Mouse (Mus musculus): Measurements from ENCODE around the gene Plau.

Plau gene

DNA sequence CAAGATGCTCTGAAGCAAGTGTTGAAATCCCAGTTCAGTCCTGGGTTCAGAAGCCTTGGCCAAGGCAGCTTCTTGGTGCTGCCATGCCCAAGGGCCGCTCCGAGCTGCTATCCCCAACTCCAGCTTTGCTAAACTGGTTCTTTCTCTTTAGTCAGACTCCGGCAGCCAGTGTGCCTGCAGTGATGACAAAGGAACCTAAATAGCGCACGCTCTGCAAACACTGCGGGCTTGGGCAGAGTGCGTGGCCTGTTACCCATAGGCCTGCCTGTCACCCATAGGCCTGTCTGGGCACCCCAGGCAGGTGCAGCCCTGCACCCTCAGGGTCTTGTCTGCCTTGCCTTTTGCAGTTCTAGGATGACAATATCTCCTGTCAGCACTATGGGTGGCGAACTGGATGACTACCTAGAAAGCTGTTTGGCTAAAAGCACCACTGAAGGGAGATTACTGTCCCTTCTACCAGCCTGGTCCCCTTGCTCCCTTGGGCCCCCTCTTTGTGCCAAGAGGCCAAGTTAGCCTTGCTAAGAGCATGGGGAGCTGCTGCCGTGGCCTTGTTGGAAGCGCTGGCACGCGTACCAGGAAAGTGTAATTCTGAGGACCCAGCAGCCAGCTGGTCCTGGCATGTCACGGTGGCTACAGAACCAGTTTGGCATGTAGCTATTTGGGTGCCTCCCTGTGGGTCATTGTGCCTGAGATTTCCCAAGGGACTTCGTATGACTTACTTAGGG, 30.2 kb upstream of the Plau start:
- no peak for DNase-seq (ENCODE audit: low read depth, low spot score)

DNA sequence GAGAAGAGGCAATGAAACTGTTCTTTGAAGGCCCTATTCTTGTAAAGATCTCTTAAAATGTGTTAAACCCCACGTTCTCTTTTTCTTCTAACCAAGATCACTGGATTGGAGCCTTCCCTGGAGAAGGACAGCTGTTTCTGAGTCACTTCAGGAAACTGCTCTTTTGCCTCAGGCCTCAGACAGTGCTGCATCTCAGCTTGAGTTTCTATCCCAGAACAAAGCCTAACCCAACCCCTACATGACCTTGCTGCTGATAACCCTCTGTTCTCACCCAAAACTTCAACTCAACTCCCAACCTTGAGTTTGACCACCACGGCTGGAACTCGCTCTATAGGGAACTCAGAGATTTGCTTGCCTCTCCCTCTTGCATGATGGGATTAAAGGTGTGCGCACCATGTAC, 27.1 kb upstream of the Plau start:
- DNase-seq (ENCODE audit: low read depth, low spot score) = no peak

DNA sequence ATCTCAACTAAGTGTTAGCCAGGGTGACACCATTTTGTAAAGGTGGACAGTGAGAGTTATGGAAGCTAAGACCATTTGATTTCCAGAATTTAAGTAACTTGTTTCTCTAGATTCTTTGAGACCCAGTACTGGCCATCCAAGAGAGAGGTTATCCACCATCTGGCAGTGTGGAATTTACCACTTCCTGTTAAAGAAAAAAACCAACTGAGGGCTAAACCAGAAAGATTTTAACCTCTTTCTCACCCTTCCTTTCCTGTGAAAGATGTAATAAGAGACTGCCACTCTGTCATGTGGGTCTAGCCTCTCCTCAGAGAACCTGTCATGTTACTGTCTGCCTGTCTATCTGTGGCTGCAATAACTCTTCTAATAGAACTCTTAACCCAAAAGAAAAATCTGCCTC, 26.6 kb upstream of the Plau start:
- no peak for DNase-seq (ENCODE audit: low read depth, low spot score)

DNA sequence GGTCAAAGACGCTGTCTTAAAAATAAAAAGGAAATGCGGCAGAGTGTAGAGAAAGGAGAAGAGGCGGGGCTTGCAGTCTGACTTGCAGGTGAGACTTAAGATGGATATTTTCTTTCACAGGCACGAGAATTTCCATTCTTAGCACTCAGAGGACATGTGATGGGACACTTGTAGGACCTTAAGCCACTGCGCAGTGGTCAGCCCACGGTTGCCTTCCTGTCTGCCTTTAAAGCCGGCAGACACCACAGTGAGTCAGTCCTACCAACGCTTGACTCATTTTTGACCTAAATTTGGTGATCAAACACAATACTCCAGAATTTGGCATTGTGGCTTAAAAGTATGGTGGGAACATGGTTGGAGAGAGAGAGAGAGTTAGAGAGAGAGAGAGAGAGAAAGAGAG, 25.2 kb upstream of the Plau start:
- no peak for DNase-seq (ENCODE audit: low read depth, low spot score)

DNA sequence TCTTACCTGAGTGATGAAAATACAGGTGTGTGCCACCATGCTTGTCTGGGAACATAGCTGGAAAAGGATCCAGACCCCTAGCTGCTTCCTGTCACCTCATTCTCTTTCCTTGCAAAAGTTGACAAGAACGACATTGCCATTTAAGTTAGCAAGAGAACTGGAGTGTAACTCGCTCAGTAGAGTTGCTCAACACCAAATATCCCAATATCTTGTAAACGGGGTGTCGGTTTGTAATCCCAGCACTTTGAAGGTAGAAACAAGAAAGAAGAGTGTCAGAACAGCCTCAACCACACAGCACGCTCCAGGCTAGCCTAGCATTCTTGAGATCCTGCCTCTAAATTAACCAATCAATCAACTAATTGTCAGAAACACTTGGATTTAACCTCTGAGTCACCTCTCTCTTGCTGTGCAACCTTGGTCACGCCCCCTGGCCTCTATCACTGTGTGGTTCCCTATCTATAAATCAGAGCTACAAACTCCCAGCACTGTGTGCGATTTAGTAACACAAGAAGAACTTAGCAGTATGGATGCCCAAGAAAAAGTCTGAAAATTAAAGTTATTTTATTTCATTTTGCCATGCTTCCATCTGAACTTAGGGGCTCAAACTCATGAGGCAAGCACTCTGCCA, 24.6 kb upstream of the Plau start:
- DNase-seq (ENCODE audit: low read depth, low spot score) = no peak

DNA sequence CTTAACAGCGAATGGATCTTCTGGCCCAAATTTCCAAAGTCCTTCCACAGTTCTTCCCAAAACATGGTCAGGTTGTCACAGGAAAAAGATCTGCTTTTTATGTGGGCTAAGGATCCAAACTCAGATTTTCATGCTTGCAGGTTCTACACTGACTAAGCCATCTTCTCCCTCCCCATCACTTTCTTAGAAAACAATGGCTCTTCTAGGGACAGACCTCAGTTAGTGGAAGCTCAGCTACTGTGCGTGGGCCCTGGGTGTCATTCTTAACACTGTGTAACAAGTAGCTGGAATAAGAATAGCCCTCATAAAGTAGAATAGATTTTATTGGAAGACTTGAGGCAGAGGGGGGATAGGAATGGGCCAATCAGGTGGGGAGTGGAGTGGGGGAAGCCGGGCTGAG, 21.0 kb upstream of the Plau start:
- DNase-seq (ENCODE audit: low read depth, low spot score) = no peak

DNA sequence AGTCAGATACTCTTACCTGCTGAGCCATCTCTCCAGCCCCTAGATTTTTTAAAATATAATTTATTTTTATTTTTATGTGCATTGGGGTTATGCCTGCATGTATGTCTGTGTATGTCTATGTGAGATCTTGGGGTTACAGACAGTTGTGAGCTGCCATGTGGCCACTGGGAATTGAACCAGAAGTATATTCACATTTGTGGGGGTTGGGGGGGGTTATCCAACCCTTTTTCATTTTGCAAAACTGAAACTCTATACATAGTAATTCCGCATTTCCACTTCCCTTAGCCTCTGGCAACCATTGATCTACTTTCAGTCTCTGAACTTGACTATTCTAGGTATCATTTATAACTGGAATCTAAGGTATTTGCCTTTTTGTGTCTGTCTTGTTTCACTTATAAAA, 11.9 kb upstream of the Plau start:
- DNase-seq (ENCODE audit: low read depth, low spot score) = no peak

DNA sequence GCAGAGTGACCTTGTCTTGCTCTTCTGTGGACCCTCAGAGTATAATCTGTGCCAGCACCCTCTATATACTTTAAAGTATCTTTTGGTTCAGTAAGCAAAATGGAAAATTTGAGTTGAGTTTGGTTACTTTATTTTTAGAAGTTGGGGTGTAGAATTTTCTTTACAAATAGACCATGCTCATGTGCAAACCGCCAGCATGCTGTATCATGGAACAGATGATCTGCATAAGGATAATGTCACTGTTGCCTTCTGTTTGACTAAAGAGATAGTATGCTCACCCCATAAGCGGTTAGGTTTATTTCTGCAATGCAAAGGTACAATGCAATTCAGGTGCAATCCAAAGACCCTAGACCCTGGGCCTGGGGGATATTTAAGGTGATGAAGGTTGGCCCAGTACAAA, 10.9 kb upstream of the Plau start:
- DNase-seq (ENCODE audit: low read depth, low spot score) = no peak

DNA sequence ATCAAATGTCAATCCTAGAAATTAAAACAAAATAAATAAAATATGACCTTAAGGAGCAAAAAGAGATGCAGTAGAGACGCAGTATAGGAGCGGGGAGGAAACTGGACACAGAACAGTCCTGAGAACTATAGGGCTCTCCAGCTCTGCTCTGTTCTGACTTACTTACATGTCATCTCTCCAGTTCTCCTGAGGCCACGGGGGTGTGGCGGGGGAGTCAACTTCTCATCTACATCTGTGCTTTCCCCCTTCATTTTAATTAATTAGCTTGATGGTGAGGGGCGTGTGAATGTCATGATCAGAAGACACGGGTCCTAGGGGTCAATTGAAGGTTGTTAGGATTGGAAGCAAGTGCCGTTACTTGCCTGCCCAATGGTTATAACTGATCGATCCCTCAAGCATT, 9.4 kb upstream of the Plau start:
- DNase-seq (ENCODE audit: low read depth, low spot score) = no peak

DNA sequence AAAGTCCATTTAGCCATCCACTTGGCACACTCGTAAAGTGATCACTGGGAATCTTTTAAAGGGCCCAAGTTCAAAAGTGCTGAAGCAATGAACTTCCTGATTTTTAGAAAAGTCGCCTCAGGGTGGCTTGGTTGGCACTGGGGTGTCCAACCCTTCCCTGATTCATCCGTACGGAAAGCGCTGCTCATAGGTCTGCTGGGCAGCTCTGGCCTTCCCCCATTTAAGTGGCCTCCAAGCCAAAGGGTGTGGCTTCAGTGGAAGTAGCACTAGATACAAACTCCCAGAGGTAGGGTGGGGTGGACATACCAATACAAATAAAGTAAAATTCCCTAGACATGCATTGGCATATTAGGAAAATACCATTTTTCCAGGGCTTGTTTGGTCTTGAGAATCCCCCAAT, 9.0 kb upstream of the Plau start:
- no peak for DNase-seq (ENCODE audit: low read depth, low spot score)

DNA sequence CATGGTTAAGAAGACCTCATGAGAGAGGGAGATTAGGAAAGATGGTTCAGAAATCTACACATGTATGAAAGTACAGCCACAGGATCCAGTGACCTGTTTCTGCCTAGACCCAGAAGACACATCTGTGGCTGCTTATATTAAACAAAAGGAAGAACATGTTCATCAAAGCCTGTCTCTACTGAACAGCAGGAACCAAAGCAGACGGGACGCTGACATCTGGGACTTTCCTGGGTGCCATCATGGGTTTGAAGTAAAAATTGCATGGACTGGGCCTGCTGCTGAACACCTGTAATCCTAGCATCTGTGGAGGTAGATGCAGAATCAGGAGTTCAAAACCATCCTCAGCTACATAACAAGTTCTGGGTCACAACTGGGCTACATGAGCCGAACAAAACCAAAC, 7.9 kb upstream of the Plau start:
- no peak for DNase-seq (ENCODE audit: low read depth, low spot score)

DNA sequence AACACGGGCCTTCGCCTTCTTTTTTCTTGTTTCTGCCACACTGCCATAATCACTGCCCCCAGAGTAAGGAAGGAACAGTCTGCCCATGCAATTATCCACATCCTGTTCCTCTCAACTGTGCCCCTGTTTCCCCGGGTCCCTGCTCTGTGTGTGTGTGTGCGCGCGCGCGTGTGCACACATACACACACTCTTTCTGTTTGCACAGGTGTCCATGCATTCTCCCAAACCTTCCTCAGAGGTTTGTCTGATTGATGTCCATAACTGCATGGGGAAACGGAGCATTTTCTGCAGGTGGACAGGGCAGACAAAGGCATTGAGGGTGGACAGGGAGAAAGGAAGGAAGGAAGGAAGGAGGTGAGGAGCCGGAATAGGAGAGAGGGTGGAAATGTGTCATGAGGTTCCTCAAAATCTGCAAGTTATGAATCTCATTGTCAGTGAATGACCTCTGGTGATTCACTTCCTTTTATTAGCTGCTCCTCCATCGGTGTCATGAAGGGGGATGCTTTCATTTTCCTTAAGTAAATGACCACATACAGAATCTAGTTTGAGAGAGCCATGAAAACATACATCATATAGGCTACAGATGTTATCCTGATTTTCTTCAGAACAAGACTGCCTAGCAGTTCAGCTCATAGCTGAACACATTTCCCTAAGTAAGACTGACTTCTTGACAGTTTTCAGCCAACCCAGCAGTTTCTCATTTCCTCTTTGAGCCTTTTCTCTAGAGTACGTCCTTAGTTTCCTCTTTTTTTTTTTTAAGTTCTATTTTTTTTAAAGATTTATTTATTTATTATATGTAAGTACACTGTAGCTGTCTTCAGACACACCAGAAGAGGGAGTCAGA, 6.7 kb upstream of the Plau start:
- no peak for DNase-seq (ENCODE audit: low read depth, low spot score)

DNA sequence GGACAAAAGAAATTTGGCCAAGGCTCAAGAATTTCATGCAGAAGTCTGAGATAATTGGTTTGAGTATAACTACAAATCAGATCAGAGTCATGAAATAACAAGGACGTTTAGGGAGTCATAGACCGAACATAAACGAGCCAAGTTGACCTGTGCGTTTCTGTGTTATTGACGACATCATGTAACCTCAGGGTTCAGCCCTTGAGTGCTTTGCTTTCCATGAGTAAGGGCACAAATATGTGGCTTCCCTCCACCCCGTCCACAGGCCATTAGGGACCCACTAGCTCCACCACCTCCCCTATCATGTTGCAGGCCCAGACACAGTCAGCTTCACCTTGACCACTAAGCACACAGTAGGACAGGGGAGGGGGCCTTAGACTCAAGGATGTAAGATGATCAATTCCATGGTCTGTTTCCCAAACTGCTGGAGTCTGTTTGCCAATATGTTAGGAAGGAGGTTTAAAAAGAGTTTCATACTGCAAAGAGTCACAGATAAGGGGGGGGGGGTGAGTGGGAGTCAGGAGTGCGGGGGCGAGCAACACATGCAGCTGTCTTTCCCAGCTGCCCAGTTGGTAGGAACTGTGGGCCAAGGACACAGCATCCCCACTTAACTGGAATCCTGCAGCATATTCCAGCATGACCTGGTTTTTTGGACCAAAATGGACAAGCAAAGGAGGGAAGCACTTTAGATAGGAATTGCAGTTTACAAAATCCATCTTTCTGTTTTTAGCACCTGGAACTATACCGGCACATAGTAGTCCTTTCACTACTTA, 5.1 kb upstream of the Plau start:
- no peak for DNase-seq (ENCODE audit: low read depth, low spot score)

DNA sequence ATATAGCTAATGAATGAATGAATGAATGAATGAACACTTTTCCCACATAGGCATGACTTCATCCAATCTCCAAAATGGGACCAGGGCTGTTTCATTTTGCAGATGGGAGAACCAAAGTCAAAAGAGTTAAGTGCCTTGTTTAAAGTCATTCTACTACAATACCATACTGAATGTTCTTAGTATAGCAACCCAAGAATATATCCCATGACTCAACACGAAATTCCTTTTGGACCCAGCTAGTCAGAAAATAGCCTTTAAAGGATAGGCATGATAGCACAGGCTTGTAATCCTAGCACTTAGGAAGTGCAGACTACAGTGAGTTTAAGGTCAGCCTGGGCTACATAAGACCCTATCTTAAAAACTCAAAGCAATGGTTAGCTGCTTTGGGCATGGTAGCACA, 4.5 kb upstream of the Plau start:
- no peak for DNase-seq (ENCODE audit: low read depth, low spot score)

DNA sequence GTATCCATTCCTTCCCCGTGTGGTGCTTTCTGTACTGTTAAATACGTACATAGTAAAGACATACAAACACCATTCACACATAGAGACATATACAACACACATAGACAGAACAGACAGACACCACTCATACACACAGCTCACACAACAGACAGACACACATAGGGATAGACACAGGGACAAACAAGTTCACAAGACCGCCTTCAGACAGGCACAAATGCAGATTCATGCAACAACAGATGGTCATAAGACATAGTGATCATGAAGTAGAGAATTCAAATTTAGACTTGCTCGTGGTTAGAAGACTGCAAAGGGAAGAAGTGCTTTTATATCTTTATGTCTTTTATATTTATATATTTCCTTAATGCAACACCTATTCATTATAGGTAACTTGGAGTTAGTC, 2.9 kb upstream of the Plau start:
- no peak for DNase-seq (ENCODE audit: low read depth, low spot score)

DNA sequence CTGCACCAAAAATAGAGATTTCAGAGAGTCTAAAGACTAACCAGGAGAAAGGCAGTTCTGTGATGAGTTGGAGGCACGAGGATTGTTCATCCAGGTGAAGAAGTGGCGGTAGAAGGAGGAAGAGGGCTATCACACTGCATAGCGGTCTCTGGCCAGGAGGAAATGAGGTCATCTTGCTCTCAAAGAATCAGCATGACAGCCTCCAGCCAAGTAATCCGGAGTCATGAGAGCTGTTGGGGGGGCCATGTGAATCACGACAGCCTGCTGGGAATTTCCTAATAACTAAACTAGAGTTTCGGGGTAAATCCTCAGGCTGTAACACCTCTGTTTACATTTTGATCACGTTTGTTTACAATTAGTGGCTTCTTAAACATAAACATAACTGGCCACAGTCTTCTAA, 2.3 kb upstream of the Plau start:
- DNase-seq (ENCODE audit: low read depth, low spot score) = no peak

DNA sequence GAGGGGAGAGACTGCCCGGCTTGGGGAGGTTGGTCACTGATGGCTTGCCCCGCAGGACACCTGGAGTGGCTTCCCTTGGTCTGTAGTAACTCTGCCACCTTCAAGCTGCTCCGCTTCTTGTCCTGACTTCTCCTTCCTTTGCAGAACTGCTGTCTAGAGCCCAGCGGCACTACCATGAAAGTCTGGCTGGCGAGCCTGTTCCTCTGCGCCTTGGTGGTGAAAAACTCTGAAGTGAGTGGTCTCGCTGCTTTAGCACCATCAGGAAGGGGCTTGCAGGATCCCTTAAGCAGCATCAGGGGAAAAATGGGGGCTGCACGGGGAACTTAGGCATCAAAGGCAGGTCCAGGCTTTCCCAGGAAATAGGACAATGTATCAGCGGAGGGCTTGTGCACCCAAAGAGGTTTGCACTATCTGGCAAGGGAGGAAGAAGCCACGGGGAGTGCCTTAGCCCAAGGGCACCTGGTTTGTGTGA, 481 bp downstream of the Plau start:
- no peak for DNase-seq (ENCODE audit: low read depth, low spot score)

DNA sequence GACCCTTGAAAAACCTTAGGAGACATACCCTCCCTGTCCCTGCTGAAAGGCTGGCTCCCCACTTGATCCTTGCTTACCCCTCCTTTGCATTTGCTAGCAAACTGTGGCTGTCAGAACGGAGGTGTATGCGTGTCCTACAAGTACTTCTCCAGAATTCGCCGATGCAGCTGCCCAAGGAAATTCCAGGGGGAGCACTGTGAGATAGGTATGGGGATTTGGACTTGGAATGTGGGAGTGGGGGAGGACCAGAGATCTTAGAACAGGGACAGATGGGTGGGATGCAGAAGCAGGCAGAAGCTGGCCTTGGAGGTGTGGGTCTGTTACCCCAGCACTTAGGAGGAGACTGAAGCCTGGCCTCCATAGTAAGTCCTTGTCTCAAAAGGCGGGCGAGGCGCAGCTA, 1.2 kb downstream of the Plau start:
- DNase-seq (ENCODE audit: low read depth, low spot score) = no peak

DNA sequence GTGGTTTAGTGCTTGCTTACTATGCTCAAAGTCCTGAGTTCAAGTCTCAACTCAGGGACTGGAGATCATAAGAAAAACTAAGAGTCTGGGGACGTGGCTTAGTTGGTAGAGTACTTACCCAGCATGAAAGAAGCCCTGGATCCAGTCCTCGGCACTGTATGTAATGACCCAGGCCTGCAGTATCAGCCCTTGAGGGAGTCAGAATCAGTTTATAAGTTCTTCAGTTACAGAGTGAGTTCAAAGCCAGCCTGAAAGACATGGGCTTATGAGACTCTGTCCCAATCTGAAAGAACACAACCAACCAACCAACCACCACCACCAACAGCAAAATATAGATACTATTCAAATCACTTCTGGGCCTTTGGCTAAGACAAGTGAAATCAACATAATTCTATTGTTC, 5.1 kb downstream of the Plau start:
- no peak for DNase-seq (ENCODE audit: low read depth, low spot score)

DNA sequence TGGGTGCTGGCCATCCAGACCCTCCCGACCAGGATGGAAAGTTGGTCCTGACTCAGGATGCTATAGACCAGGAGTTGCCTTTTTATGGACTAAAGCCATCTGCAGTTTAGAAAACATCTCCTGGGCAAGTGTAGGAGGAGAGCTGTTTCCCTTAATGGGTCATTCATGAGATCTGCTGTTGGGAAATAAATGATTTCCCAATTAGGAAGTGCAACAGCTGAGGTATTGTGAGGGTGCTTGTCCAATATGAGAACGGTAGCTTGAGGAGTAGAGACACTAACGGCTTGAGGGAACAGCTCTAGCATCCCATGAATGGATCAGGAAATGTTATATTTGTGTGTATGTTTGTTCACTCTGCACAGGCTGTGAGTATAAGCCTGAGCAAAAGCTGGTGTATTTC, 6.2 kb downstream of the Plau start:
- DNase-seq (ENCODE audit: low read depth, low spot score) = no peak

DNA sequence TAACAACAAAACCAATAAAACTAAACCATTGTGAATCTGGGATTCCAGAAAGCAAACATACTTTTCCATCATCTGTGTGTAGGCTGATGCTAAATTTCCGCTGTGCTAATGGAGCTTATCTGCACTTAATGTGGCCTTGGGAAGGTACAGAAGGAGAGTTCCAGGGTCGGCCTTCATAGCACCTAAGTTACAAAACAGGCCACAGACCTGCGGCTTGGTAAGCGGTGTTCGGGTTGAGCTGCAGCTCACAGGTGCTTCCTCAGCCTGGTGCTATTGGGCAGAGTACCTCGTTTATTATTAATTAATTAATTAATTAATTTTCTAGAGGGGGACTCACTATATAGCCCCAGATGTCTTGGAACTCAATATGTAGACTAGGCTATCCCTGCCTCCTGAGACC, 7.7 kb downstream of the Plau start:
- no peak for DNase-seq (ENCODE audit: low read depth, low spot score)
